Mouse (Mus musculus) hindbrain, embryonic 13.5 days (tissue): ENCODE measurements around the gene Ptprj. TPM values are rescaled to one million over a fixed set of nuclear protein-coding genes. Genes with fewer than 3 reads are reported as not detected.

Experiments
- ATAC-seq: fragments of 200-750 bp; cut with Nextera tagmentation; 2 replicates; pipeline ENCODE4 v1.8.0; 2017; ENCODE audit warnings: moderate TSS enrichment; ENCODE audit not compliant: low FRiP score
- H3K27ac ChIP-seq: fragments of 300-500 bp; sonication (generic); 2 replicates; pipeline ENCODE4 v1.5.1; 2015; ENCODE audit warnings: inconsistent platforms, mild to moderate bottlenecking, moderate library complexity
- H3K27me3 ChIP-seq: fragments of 300-500 bp; sonication (generic); 2 replicates; pipeline ENCODE4 v1.6.1; 2015; ENCODE audit warnings: mild to moderate bottlenecking, inconsistent platforms
- H3K36me3 ChIP-seq: fragments of 300-500 bp; sonication (generic); 2 replicates; pipeline ENCODE4 v1.6.1; 2015; ENCODE audit warnings: mild to moderate bottlenecking, inconsistent platforms
- H3K4me1 ChIP-seq: fragments of 300-500 bp; sonication (generic); replicated peaks from 2 replicates; pipeline ENCODE4 v1.6.1; 2015; ENCODE audit warnings: inconsistent platforms
- H3K4me2 ChIP-seq: fragments of 300-500 bp; sonication (generic); 2 replicates; pipeline ENCODE4 v1.6.1; 2015; ENCODE audit warnings: inconsistent platforms, mild to moderate bottlenecking, moderate library complexity
- H3K4me3 ChIP-seq: fragments of 300-500 bp; sonication (generic); 2 replicates; pipeline ENCODE4 v1.5.1; 2015; ENCODE audit warnings: mild to moderate bottlenecking, inconsistent platforms
- H3K9ac ChIP-seq: fragments of 300-500 bp; sonication (generic); 2 replicates; pipeline ENCODE4 v1.6.1; 2015; ENCODE audit warnings: mild to moderate bottlenecking, inconsistent platforms
- H3K9me3 ChIP-seq: fragments of 300-500 bp; sonication (generic); 2 replicates; pipeline ENCODE4 v1.6.1; 2016; ENCODE audit warnings: inconsistent platforms
- WGBS: fragments of 180-500 bp; shearing (Covaris S2); methylation state at CpG from one replicate; pipeline ENCODE4 v1.1.7; 2015; 5-methylcytosine and 5-hydroxymethylcytosine counted together
- polyA plus RNA-seq: library from polyadenylated mRNA; unstranded; fragments of >200 nt; fragmentation: Nextera tagmentation; extraction: Ambion mirVana; gene quantifications from 2 replicates; pipeline ENCODE4 v1.2.1, GENCODE M21; 2015

The Ptprj gene
- polyA plus RNA-seq, 1 experiment from 2014 or later: 3.8 TPM

GRCm38 (mm10) chr2:90564552-90564951, 15.9 kb downstream of the Ptprj start:
- no peak for ATAC-seq
- no peaks in the 10 kb centered on the region for H3K36me3 ChIP-seq
- H3K4me3 ChIP-seq: no peak overlapping the region
- H3K27me3 ChIP-seq: no peaks in the 10 kb centered on the region
- H3K4me2 ChIP-seq: no peak overlapping the region
- peaks cover 30% of the 10 kb centered on the region for H3K4me1 ChIP-seq
- 92% methylated on average over 8 of the region's 8 CpGs for WGBS
- no peak overlapping the region for H3K9ac ChIP-seq
- no peaks in the 10 kb centered on the region for H3K9me3 ChIP-seq
- H3K27ac ChIP-seq: no peak overlapping the region

GRCm38 (mm10) chr2:90563171-90563570, 17.3 kb downstream of the Ptprj start:
- no peaks in the 10 kb centered on the region for H3K9me3 ChIP-seq
- no peak overlapping the region for H3K27ac ChIP-seq
- H3K36me3 ChIP-seq: no peaks in the 10 kb centered on the region
- no peak for ATAC-seq
- H3K4me1 ChIP-seq: peaks cover 30% of the 10 kb centered on the region
- H3K4me2 ChIP-seq: no peak overlapping the region
- H3K27me3 ChIP-seq: no peaks in the 10 kb centered on the region
- H3K4me3 ChIP-seq: no peak overlapping the region
- H3K9ac ChIP-seq: no peak overlapping the region
- 78% methylated on average over 4 of the region's 4 CpGs for WGBS

- Histone ChIP-seq H3K9ac (no peak overlapping the region), H3K36me3 (no peaks in the 10 kb centered on the region), H3K4me3 (no peak overlapping the region), H3K4me2 (no peak overlapping the region), H3K27me3 (no peaks in the 10 kb centered on the region), H3K4me1 (peaks cover 30% of the 10 kb centered on the region), H3K9me3 (no peaks in the 10 kb centered on the region), H3K27ac (no peak overlapping the region)
- no peak for ATAC-seq
- WGBS: 85% methylated on average over 8 of the region's 8 CpGs
These were observed 18.2 kb downstream of the Ptprj start for GRCm38 (mm10) chr2:90562126-90562670.

GRCm38 (mm10) chr2:90560197-90560843, 20.1 kb downstream of the Ptprj start:
- Histone ChIP-seq H3K27me3 (no peaks in the 10 kb centered on the region), H3K9me3 (no peaks in the 10 kb centered on the region), H3K9ac (no peak overlapping the region), H3K27ac (no peak overlapping the region; the same call in 1 of the 2 replicates), H3K36me3 (no peaks in the 10 kb centered on the region), H3K4me3 (no peak overlapping the region), H3K4me2 (no peak overlapping the region), H3K4me1 (peaks cover 17% of the 10 kb centered on the region; the same call in 1 of the 2 replicates)
- 61% methylated on average over 6 of the region's 6 CpGs for WGBS
- peak; percentile 37; the same call in 1 of the 2 replicates for ATAC-seq

GRCm38 (mm10) chr2:90559688-90560196, 20.7 kb downstream of the Ptprj start:
- Histone ChIP-seq H3K9me3 (no peaks in the 10 kb centered on the region), H3K4me2 (no peak overlapping the region), H3K9ac (no peak overlapping the region), H3K27me3 (no peaks in the 10 kb centered on the region), H3K4me3 (no peak overlapping the region), H3K27ac (no peak overlapping the region; the same call in 1 of the 2 replicates), H3K4me1 (peaks cover 17% of the 10 kb centered on the region; the same call in 1 of the 2 replicates), H3K36me3 (no peaks in the 10 kb centered on the region)
- WGBS: 88% methylated on average over 12 of the region's 12 CpGs
- ATAC-seq: no peak

GRCm38 (mm10) chr2:90559015-90559687, 21.3 kb downstream of the Ptprj start:
- H3K4me2 ChIP-seq: no peak overlapping the region
- H3K27me3 ChIP-seq: no peaks in the 10 kb centered on the region
- H3K9me3 ChIP-seq: no peaks in the 10 kb centered on the region
- no peak for ATAC-seq
- WGBS: 84% methylated on average over 2 of the region's 2 CpGs
- H3K9ac ChIP-seq: no peak overlapping the region
- H3K36me3 ChIP-seq: no peaks in the 10 kb centered on the region
- no peak overlapping the region for H3K4me3 ChIP-seq
- peaks cover 17% of the 10 kb centered on the region; the same call in 1 of the 2 replicates for H3K4me1 ChIP-seq
- no peak overlapping the region for H3K27ac ChIP-seq

- H3K27ac ChIP-seq: no peak overlapping the region
- no peak overlapping the region for H3K4me2 ChIP-seq
- no peaks in the 10 kb centered on the region for H3K27me3 ChIP-seq
- WGBS: 87% methylated on average over 11 of the region's 11 CpGs
- H3K4me1 ChIP-seq: peaks cover 17% of the 10 kb centered on the region; the same call in 1 of the 2 replicates
- no peak overlapping the region for H3K9ac ChIP-seq
- H3K4me3 ChIP-seq: no peak overlapping the region
- no peaks in the 10 kb centered on the region for H3K36me3 ChIP-seq
- no peak for ATAC-seq
- no peaks in the 10 kb centered on the region for H3K9me3 ChIP-seq
These were observed 22.1 kb downstream of the Ptprj start for GRCm38 (mm10) chr2:90558361-90558760.

GRCm38 (mm10) chr2:90557913-90558312, 22.5 kb downstream of the Ptprj start:
- WGBS: 84% methylated on average over 3 of the region's 3 CpGs
- no peaks in the 10 kb centered on the region for H3K9me3 ChIP-seq
- no peak overlapping the region for H3K27ac ChIP-seq
- peaks cover 17% of the 10 kb centered on the region; the same call in 1 of the 2 replicates for H3K4me1 ChIP-seq
- no peaks in the 10 kb centered on the region for H3K36me3 ChIP-seq
- no peak overlapping the region for H3K9ac ChIP-seq
- H3K27me3 ChIP-seq: no peaks in the 10 kb centered on the region
- H3K4me2 ChIP-seq: no peak overlapping the region
- no peak for ATAC-seq
- H3K4me3 ChIP-seq: no peak overlapping the region

- no peaks in the 10 kb centered on the region for H3K9me3 ChIP-seq
- H3K27ac ChIP-seq: no peak overlapping the region
- H3K36me3 ChIP-seq: no peaks in the 10 kb centered on the region
- H3K9ac ChIP-seq: no peak overlapping the region
- no peak overlapping the region for H3K4me3 ChIP-seq
- 84% methylated on average over 5 of the region's 5 CpGs for WGBS
- H3K4me2 ChIP-seq: no peak overlapping the region
- peaks cover 9% of the 10 kb centered on the region; the same call in 1 of the 2 replicates for H3K4me1 ChIP-seq
- no peak for ATAC-seq
- H3K27me3 ChIP-seq: no peaks in the 10 kb centered on the region
These were observed 24.7 kb downstream of the Ptprj start for GRCm38 (mm10) chr2:90555744-90556143.

GRCm38 (mm10) chr2:90554806-90555205, 25.6 kb downstream of the Ptprj start:
- Histone ChIP-seq H3K27ac (no peak overlapping the region), H3K36me3 (no peaks in the 10 kb centered on the region), H3K4me1 (peaks cover 9% of the 10 kb centered on the region; the same call in 1 of the 2 replicates), H3K4me3 (no peak overlapping the region), H3K9me3 (no peaks in the 10 kb centered on the region), H3K9ac (no peak overlapping the region), H3K27me3 (no peaks in the 10 kb centered on the region), H3K4me2 (no peak overlapping the region)
- WGBS: 93% methylated on average over 4 of the region's 4 CpGs
- ATAC-seq: no peak

- H3K36me3 ChIP-seq: no peaks in the 10 kb centered on the region
- H3K27me3 ChIP-seq: no peaks in the 10 kb centered on the region
- no peaks in the 10 kb centered on the region for H3K9me3 ChIP-seq
- H3K4me2 ChIP-seq: no peak overlapping the region
- no peak overlapping the region for H3K27ac ChIP-seq
- peaks cover 9% of the 10 kb centered on the region; the same call in 1 of the 2 replicates for H3K4me1 ChIP-seq
- no peak overlapping the region for H3K4me3 ChIP-seq
- H3K9ac ChIP-seq: no peak overlapping the region
- WGBS: 97% methylated on average over 4 of the region's 4 CpGs
- no peak for ATAC-seq
These were observed 26.6 kb downstream of the Ptprj start for GRCm38 (mm10) chr2:90553861-90554260.

GRCm38 (mm10) chr2:90550656-90551055, 29.8 kb downstream of the Ptprj start:
- H3K36me3 ChIP-seq: no peaks in the 10 kb centered on the region
- 92% methylated on average over 6 of the region's 6 CpGs for WGBS

More at GRCm38 (mm10) chr2:90550656-90551055, 29.8 kb downstream of the Ptprj start:
- H3K4me2 ChIP-seq: no peak overlapping the region
- H3K27me3 ChIP-seq: no peaks in the 10 kb centered on the region
- no peak overlapping the region for H3K4me3 ChIP-seq
- ATAC-seq: peak; percentile 29; the same call in 1 of the 2 replicates
- H3K4me1 ChIP-seq: peaks cover 15% of the 10 kb centered on the region
- no peak overlapping the region for H3K27ac ChIP-seq
- H3K9ac ChIP-seq: no peak overlapping the region
- H3K9me3 ChIP-seq: no peaks in the 10 kb centered on the region
